Mouse (Mus musculus): ENCODE results near the gene Ube3b.

GRCm38 (mm10) chr5:114407810-114408209, 27.4 kb downstream of the Ube3b start:
- TF ChIP-seq CTCF (conservative IDR thresholded peaks at IDR 0.05; ENCODE audit: low read length): no peak
- TF ChIP-seq POU5F1 (IDR thresholded peaks at IDR 0.05; ENCODE audit: borderline replicate concordance, low read length): no peak
- no peak for TF ChIP-seq NANOG (IDR thresholded peaks at IDR 0.05; ENCODE audit: borderline replicate concordance, low read length)
